Mouse (Mus musculus) CD4-positive helper T cell, adult 2 months (primary cell): ENCODE data around the gene Lonrf2.

Experiments
- DNase-seq: peaks from one replicate; pipeline ENCODE4 v3.0.0-alpha.2; 2012; ENCODE audit warnings: low read depth, missing footprints, low spot score

Lonrf2 gene

GRCm38 (mm10) chr1:38770676-38771075, 65.8 kb downstream of the Lonrf2 start:
- no peak for DNase-seq

DNA sequence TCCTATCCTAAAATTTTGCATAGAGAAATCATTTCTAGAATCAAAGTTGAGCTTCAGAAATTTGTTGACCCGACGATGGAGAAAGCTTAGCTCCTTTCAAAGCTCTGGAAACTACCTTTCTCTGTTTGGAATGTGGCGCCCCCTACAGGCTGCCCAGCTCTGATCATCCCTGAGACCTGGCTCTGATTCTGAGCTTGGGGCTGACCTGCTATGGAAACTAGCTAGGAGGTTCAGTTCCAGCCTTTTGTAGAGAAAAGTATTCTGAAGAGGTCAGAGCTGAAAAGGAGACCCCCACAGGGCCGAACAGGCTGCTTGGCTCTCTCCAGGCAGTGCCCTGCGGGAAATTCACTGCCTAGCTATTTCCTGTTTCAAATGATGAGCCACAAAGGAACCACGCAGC, 66.6 kb downstream of the Lonrf2 start:
- DNase-seq = peak; percentile 52

GRCm38 (mm10) chr1:38767812-38768211, 68.7 kb downstream of the Lonrf2 start:
- peak; percentile 46 for DNase-seq

DNA sequence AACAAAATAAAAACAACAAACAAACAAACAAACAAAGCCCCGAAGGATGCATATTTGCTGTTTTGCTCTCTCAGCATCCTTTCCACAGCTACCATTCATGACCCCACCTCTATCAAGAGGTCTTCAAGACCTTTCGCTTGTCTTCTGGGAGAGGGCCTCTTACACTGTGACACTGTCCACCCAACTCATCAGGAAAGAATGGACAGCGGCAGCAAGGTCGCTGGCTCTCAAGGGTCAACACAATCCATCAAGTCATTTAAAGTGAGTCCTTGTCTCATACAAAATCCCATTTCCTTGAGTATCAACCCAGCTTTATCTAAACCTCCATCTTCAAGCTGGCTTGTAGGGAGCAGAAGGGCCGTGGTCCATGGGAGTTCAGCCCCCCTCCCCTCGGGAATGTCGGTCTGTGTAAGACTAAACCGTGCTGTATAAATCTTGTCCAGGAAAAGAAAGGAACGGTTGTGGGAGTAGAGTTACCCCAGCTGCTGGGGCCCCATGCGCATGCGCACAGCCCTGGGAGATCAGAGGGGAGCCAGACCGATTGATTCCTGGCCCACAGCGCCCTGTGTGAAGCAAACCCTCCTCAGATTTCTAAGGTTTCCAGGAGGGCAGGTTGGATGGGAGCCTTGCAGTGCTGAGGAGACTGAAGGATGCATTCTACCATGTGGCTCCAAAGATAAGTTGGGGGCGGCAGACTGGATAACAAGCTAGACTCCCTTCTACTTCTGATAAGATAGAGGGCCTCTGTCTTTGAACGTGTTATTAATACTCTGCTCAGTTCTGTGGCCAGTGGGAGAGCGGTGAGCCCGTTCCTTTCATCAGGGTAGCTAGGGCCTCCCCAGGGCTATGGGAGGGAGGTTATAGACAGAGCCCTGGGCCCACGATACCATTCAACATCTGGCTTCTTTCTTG, 69.6 kb downstream of the Lonrf2 start:
- DNase-seq = no peak

- DNase-seq = no peak
These were observed 70.3 kb downstream of the Lonrf2 start for GRCm38 (mm10) chr1:38766254-38766653.

GRCm38 (mm10) chr1:38763960-38764613, 72.4 kb downstream of the Lonrf2 start:
- DNase-seq = no peak

DNA sequence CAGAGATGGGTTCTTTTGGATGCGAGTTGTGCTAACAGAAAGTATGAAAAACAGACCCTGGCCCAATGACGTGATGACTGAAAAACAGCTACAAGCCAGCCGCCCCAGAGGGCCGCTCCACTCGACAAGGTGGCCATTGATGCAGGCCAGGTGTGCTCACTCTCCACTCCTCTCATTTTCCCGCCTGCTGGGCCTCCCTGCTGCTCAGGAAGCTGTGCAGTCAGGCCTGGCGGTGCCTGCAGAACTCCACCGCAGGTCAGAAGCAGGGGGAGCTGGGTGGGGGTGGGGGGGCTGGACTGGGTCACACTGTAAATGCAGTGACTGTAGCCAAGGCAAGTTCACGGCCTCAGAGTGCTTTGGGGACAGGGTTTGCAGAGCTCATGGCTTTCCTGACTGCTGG, 76.1 kb downstream of the Lonrf2 start:
- no peak for DNase-seq

GRCm38 (mm10) chr1:38757791-38758403, 78.6 kb downstream of the Lonrf2 start:
- no peak for DNase-seq

DNA sequence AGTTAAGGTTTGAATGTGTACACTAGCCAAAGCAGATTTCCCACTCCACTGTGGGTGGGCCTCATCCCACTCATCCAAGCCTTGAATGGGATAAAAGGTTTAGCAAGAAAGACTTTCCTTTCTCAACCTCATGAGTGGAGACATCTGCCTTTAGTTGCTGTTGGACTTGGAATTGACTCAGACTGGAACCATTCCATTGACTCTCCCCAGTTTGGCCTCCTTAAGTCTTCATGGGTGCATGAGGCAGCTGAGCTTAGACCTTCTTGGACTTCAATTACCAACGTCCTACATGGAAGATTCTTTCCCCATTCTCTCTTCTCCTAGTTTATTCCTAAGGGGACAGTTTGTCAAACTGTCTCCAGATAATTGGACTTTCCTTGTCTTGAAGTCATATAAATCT, 92.6 kb downstream of the Lonrf2 start:
- DNase-seq = no peak
